In the genomic region with DNA sequence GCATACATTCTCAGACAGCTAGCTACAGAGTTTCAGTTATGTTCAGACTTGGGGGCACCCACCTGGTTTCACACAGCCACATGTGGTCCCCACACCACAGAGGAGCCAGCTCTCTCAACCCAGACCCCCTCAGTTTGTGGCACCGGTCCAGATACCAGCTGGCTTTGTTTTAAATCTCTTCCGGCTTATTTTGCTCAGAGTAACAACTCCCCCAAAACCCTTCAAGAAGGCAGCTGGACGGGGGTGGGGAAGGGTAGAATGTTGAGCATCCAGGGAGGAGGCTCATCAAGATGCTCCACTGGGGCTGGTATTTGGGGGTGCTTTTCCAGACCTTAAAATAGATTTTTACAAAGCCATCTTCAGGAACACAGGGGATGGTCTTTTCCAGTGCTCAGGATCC, we compare ENCODE assay signal across 26 mouse cellular contexts. TPM values are rescaled to one million over a fixed set of nuclear protein-coding genes. Genes with fewer than 3 reads are reported as not detected.
DNase-seq lines count a peak whose midpoint lies in the region; ATAC-seq and TF ChIP-seq lines count a peak whose summit lies in the region.
"Had no signal": no experiment of that assay in that cellular context is flagged by ENCODE, and none has a peak within 500 bp of the region (broad histone marks: within the 10 kb centered on the region; RNA-seq: fewer than 3 reads in every experiment).

No protein-coding gene starts in this region.

- no peak for ATAC-seq in forebrain, postnatal 0 days
- ATAC-seq in forebrain, embryonic 11.5 days (replicated peaks; ENCODE audit: low FRiP score): no peak
- ATAC-seq: hindbrain, postnatal 0 days; intestine, embryonic 16.5 days; liver, postnatal 0 days; lung, postnatal 0 days; Patski had no signal

- H3K36me3 ChIP-seq in forebrain, postnatal 0 days (ENCODE audit: insufficient read depth): no peaks in the 10 kb centered on the region
- H3K36me3 ChIP-seq in forebrain, embryonic 11.5 days (ENCODE audit: control insufficient read depth, insufficient read depth, low read length): no peaks in the 10 kb centered on the region
- H3K36me3 ChIP-seq: embryonic facial prominence, embryonic 15.5 days; G1E; neural tube, embryonic 15.5 days had no signal

- H3K27me3 ChIP-seq in forebrain, postnatal 0 days (ENCODE audit: insufficient read depth, low read length): no peaks in the 10 kb centered on the region
- H3K27me3 ChIP-seq in forebrain, embryonic 11.5 days (ENCODE audit: control insufficient read depth, insufficient read depth, low read length): no peaks in the 10 kb centered on the region
- H3K27me3 ChIP-seq: embryonic facial prominence, embryonic 15.5 days; neural tube, embryonic 15.5 days; Patski had no signal

- peak; percentile 35 for DNase-seq in forebrain, postnatal 0 days
- DNase-seq in forebrain, embryonic 11.5 days (ENCODE audit: low spot score): no peak
- DNase-seq in layer of hippocampus, adult 9-11 months: peak; percentile 34
- DNase-seq in layer of hippocampus, adult 9-10 months (ENCODE audit: low spot score): no peak
- DNase-seq in left cerebral cortex, adult 2 months (ENCODE audit: extremely low spot score in 1 of 2, low spot score in 2 of 2): peak in 1 of 2 experiments; percentile 53
- peak; percentile 71 for DNase-seq in right cerebral cortex, adult 2 months (ENCODE audit: low spot score in 2 of 2)
- DNase-seq in embryo, embryonic 10.5 days (ENCODE audit: low spot score): no peak
- no peak for DNase-seq in gastrocnemius, adult 8-10 months (ENCODE audit: low spot score in 2 of 2)
- DNase-seq: cerebellum, adult 11-12 months; cerebellum, postnatal 25 days; embryo, embryonic 11 days; gastrocnemius, postnatal 14 days; heart, adult 11 months; kidney, adult 9 months; kidney, postnatal 14 days; liver, postnatal 0 days; thymus, adult 2 months had no signal

- H3K9me3 ChIP-seq in forebrain, postnatal 0 days (ENCODE audit: low read length): no peaks in the 10 kb centered on the region
- no peaks in the 10 kb centered on the region for H3K9me3 ChIP-seq in forebrain, embryonic 11.5 days (ENCODE audit: control insufficient read depth, low read length)
- H3K9me3 ChIP-seq: embryonic facial prominence, embryonic 15.5 days; G1E; neural tube, embryonic 15.5 days had no signal

- H3K4me1 ChIP-seq in forebrain, postnatal 0 days (ENCODE audit: insufficient read depth): peaks cover 13% of the 10 kb centered on the region
- peaks cover 11% of the 10 kb centered on the region for H3K4me1 ChIP-seq in forebrain, embryonic 11.5 days (replicated peaks; ENCODE audit: control insufficient read depth, insufficient read depth, low read length)

- no peak for TF ChIP-seq CTCF in forebrain, postnatal 0 days (IDR thresholded peaks at IDR 0.05; ENCODE audit: low read depth)
- TF ChIP-seq CTCF in left cerebral cortex, adult 2 months (IDR thresholded peaks at IDR 0.05): no peak

- 37% methylated on average over 3 of the region's 3 CpGs for WGBS in forebrain, postnatal 0 days
- 74% methylated on average over 3 of the region's 3 CpGs for whole genome bisulfite sequencing in forebrain, embryonic 11.5 days

- intact Hi-C loops in left cerebral cortex, adult 2 months (cut with DNase I): loop anchor here (2.0 kb wide), 1 partner anchor 18 kb away; no protein-coding TSS in a partner anchor

- no peak overlapping the region for H3K4me3 ChIP-seq in forebrain, postnatal 0 days (ENCODE audit: low read depth, low read length)
- H3K4me3 ChIP-seq in forebrain, embryonic 11.5 days (ENCODE audit: low read depth, low read length): no peak overlapping the region
- H3K4me3 ChIP-seq in left cerebral cortex, adult 2 months: no peak overlapping the region
- H3K4me3 ChIP-seq: embryonic facial prominence, embryonic 15.5 days; neural tube, embryonic 15.5 days had no signal

- H3K9ac ChIP-seq in forebrain, postnatal 0 days: no peak overlapping the region
- H3K9ac ChIP-seq in forebrain, embryonic 11.5 days (ENCODE audit: low read length): no peak overlapping the region
- H3K9ac ChIP-seq: embryonic facial prominence, embryonic 15.5 days; liver, postnatal 0 days; neural tube, embryonic 15.5 days had no signal

- H3K4me2 ChIP-seq in forebrain, postnatal 0 days (ENCODE audit: low read depth): no peak overlapping the region
- H3K4me2 ChIP-seq in forebrain, embryonic 11.5 days (ENCODE audit: low read depth, low read length, severe bottlenecking): no peak overlapping the region
- H3K4me2 ChIP-seq: embryonic facial prominence, embryonic 15.5 days; heart, embryonic 11.5 days; midbrain, embryonic 11.5 days; neural tube, embryonic 15.5 days had no signal

- no peak overlapping the region for H3K27ac ChIP-seq in forebrain, postnatal 0 days (ENCODE audit: low read depth, low read length)
- no peak overlapping the region for H3K27ac ChIP-seq in forebrain, embryonic 11.5 days (ENCODE audit: low read depth, low read length)
- H3K27ac ChIP-seq in left cerebral cortex, adult 2 months: peak overlapping the region; percentile 77
- H3K27ac ChIP-seq: embryonic facial prominence, embryonic 15.5 days; hindbrain, postnatal 0 days; neural tube, embryonic 15.5 days had no signal

RNA-seq across cellular contexts. Expression of gene Rims3, which starts 24.1 kb away (rescaled TPM):
- 68.2 and 86.1 TPM in 2 replicates for total RNA-seq in forebrain, postnatal 0 days (2014; rRNA removed)
- polyA plus RNA-seq in forebrain, postnatal 0 days (2015; fragmentation: Nextera tagmentation; extraction: Ambion mirVana): 14.7 and 21.7 TPM in 2 replicates
- 4.2 and 4.9 TPM in 2 replicates for polyA plus RNA-seq in forebrain, embryonic 11.5 days (2014; fragmentation: Nextera tagmentation; extraction: Ambion mirVana)
- 100 to 1,000 TPM; 175 to 181 TPM for total RNA-seq in left cerebral cortex, adult 2 months (2021)
- under 1 TPM in 2 of 4 experiments, not detected in 2; 0.02 to 0.11 TPM for total RNA-seq in gastrocnemius, adult 8-10 months (2022)
- polyA plus RNA-seq: G1E, Patski had no signal

RNA-seq across cellular contexts. Expression of gene Exo5, which starts 46.1 kb away (rescaled TPM):
- 15.6 and 15.7 TPM in 2 replicates for total RNA-seq in forebrain, postnatal 0 days (2014; rRNA removed)
- 16.0 and 18.7 TPM in 2 replicates for polyA plus RNA-seq in forebrain, postnatal 0 days (2015; fragmentation: Nextera tagmentation; extraction: Ambion mirVana)
- 32.1 and 34.1 TPM in 2 replicates for polyA plus RNA-seq in forebrain, embryonic 11.5 days (2014; fragmentation: Nextera tagmentation; extraction: Ambion mirVana)
- total RNA-seq in left cerebral cortex, adult 2 months (2021): 10 to 100 TPM; 11.5 to 14.7 TPM
- total RNA-seq in gastrocnemius, adult 8-10 months (2022): 1 to 10 TPM in 3 of 4 experiments, under 1 TPM in 1; 0.87 to 2.8 (median 1.5) TPM

RNA-seq across cellular contexts. Expression of gene Nfyc, which starts 47.4 kb away (rescaled TPM):
- 72.7 and 78.2 TPM in 2 replicates for total RNA-seq in forebrain, postnatal 0 days (2014; rRNA removed)
- 74.6 and 81.4 TPM in 2 replicates for polyA plus RNA-seq in forebrain, postnatal 0 days (2015; fragmentation: Nextera tagmentation; extraction: Ambion mirVana)
- polyA plus RNA-seq in forebrain, embryonic 11.5 days (2014; fragmentation: Nextera tagmentation; extraction: Ambion mirVana): 124 and 134 TPM in 2 replicates
- 10 to 100 TPM; 49.9 to 53.7 TPM for total RNA-seq in left cerebral cortex, adult 2 months (2021)
- 10 to 100 TPM; 38.3 to 42.7 (median 38.3) TPM for total RNA-seq in gastrocnemius, adult 8-10 months (2022)

Comparison
In these comparisons a context has a peak if more than half of its experiments do, and no peak if none do; other contexts are left out.
1. DNase-seq: peak in forebrain, postnatal 0 days (single experiment), layer of hippocampus, adult 9-11 months (single experiment) and right cerebral cortex, adult 2 months (2 of 2); none in forebrain, embryonic 11.5 days (single experiment), layer of hippocampus, adult 9-10 months (single experiment), embryo, embryonic 10.5 days (single experiment) and gastrocnemius, adult 8-10 months (0 of 2).
2. RNA of gene Rims3, which starts 24.1 kb away (total RNA-seq): 175 to 181 TPM in left cerebral cortex, adult 2 months and 68.2 to 86.1 TPM in forebrain, postnatal 0 days; 0.02 to 0.11 TPM in gastrocnemius, adult 8-10 months; every median in the first group is over 10 times any median in the second.